In the genomic region with DNA sequence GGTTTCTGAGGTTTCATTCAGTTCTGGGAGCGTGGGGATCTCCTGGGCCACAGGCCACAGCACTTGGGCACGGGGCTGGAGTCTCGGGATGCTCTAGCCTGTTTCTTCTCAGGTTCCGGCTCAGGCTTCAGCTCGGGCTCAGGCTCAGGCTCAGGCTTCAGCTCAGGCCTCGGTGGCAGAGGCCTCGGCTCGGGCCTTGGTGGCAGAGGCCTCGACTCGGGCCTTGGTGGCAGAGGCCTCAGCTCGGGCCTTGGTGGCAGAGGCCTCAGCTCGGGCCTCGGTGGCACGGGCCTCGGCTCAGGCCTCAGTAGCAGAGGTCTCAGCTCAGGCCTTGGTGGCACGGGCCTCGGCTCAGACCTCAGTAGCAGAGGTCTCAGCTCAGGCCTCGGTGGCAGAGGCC, we compare ENCODE assay signal across 27 mouse cellular contexts. TPM values are rescaled to one million over a fixed set of nuclear protein-coding genes. Genes with fewer than 3 reads are reported as not detected.
DNase-seq lines count a peak whose midpoint lies in the region; ATAC-seq lines count a peak whose summit lies in the region.
"Had no signal": no experiment of that assay in that cellular context is flagged by ENCODE, and none has a peak within 500 bp of the region (broad histone marks: within the 10 kb centered on the region; RNA-seq: fewer than 3 reads in every experiment).

No protein-coding gene starts in this region.

- no peak overlapping the region for H3K4me3 ChIP-seq in heart, embryonic 15.5 days
- H3K4me3 ChIP-seq in heart, embryonic 12.5 days: no peak overlapping the region
- H3K4me3 ChIP-seq in kidney, embryonic 15.5 days (replicated peaks): no peak overlapping the region
- no peak overlapping the region for H3K4me3 ChIP-seq in limb, embryonic 10.5 days
- no peak overlapping the region for H3K4me3 ChIP-seq in limb, embryonic 15.5 days
- H3K4me3 ChIP-seq: embryonic facial prominence, embryonic 13.5 days; heart, adult 2 months; hindbrain, embryonic 15.5 days; liver, embryonic 15.5 days; lung, embryonic 15.5 days; midbrain, embryonic 15.5 days; neural tube, embryonic 13.5 days had no signal

- peak overlapping the region; percentile 53; the same call in 1 of the 2 replicates for H3K27ac ChIP-seq in heart, embryonic 15.5 days
- no peak overlapping the region for H3K27ac ChIP-seq in heart, embryonic 12.5 days (ENCODE audit: poor library complexity, severe bottlenecking)
- peak overlapping the region; percentile 41; the same call in 1 of the 2 replicates for H3K27ac ChIP-seq in kidney, embryonic 15.5 days
- H3K27ac ChIP-seq in limb, embryonic 10.5 days: peak overlapping the region; percentile 42; the same call in 1 of the 2 replicates
- peak overlapping the region; percentile 27; the same call in 1 of the 2 replicates for H3K27ac ChIP-seq in limb, embryonic 15.5 days
- H3K27ac ChIP-seq: embryonic facial prominence, embryonic 13.5 days; heart, adult 2 months; hindbrain, embryonic 15.5 days; kidney, postnatal 0 days; liver, embryonic 15.5 days; lung, embryonic 15.5 days; macrophage; midbrain, embryonic 15.5 days; neural tube, embryonic 13.5 days had no signal

- H3K4me2 ChIP-seq in heart, embryonic 15.5 days: no peak overlapping the region
- no peak overlapping the region for H3K4me2 ChIP-seq in heart, embryonic 12.5 days
- no peak overlapping the region for H3K4me2 ChIP-seq in kidney, embryonic 15.5 days
- no peak overlapping the region for H3K4me2 ChIP-seq in limb, embryonic 15.5 days
- H3K4me2 ChIP-seq: embryonic facial prominence, embryonic 13.5 days; hindbrain, embryonic 15.5 days; liver, embryonic 15.5 days; lung, embryonic 15.5 days; midbrain, embryonic 15.5 days; neural tube, embryonic 13.5 days had no signal

- no peak for DNase-seq in kidney, postnatal 10 days
- no peak for DNase-seq in limb, embryonic 10.5 days (ENCODE audit: low spot score)
- DNase-seq in layer of hippocampus, postnatal 25 days (ENCODE audit: extremely low spot score in 1 of 2, low spot score in 1 of 2): no peak
- DNase-seq: adrenal gland, postnatal 10 days; cerebellum, adult 18-20 months; cerebellum, postnatal 14 days; gastrocnemius, postnatal 14 days; heart, adult 2 months; liver; thymus, postnatal 36 days had no signal

- peaks cover 22% of the 10 kb centered on the region for H3K9me3 ChIP-seq in heart, embryonic 15.5 days (replicated peaks)
- H3K9me3 ChIP-seq in heart, embryonic 12.5 days (replicated peaks): peaks cover 37% of the 10 kb centered on the region
- peaks cover 27% of the 10 kb centered on the region for H3K9me3 ChIP-seq in kidney, embryonic 15.5 days (replicated peaks)
- H3K9me3 ChIP-seq in limb, embryonic 10.5 days (replicated peaks): peaks cover 20% of the 10 kb centered on the region
- H3K9me3 ChIP-seq in limb, embryonic 15.5 days: peaks cover 14% of the 10 kb centered on the region
- H3K9me3 ChIP-seq: hindbrain, embryonic 15.5 days; midbrain, embryonic 15.5 days had no signal

- WGBS in heart, embryonic 15.5 days: 96% methylated on average over 18 of the region's 18 CpGs
- 87% methylated on average over 18 of the region's 18 CpGs for WGBS in heart, embryonic 12.5 days
- WGBS in kidney, embryonic 15.5 days: 98% methylated on average over 18 of the region's 18 CpGs
- WGBS in limb, embryonic 10.5 days: 92% methylated on average over 18 of the region's 18 CpGs
- 96% methylated on average over 18 of the region's 18 CpGs for WGBS in limb, embryonic 15.5 days

- H3K36me3 ChIP-seq in heart, embryonic 15.5 days: peaks cover 10% of the 10 kb centered on the region; the same call in 1 of the 2 replicates
- H3K36me3 ChIP-seq in heart, embryonic 12.5 days: peaks cover 29% of the 10 kb centered on the region
- peaks cover 24% of the 10 kb centered on the region for H3K36me3 ChIP-seq in kidney, embryonic 15.5 days
- peaks cover 48% of the 10 kb centered on the region for H3K36me3 ChIP-seq in limb, embryonic 10.5 days
- H3K36me3 ChIP-seq in limb, embryonic 15.5 days: 0 out of 2 replicates have a peak, but pooled peaks cover 21% of the 10 kb centered on the region
- H3K36me3 ChIP-seq: hindbrain, embryonic 15.5 days; liver, embryonic 15.5 days; lung, embryonic 15.5 days; midbrain, embryonic 15.5 days; neural tube, embryonic 13.5 days had no signal

- H3K27me3 ChIP-seq in heart, embryonic 15.5 days: peaks cover 40% of the 10 kb centered on the region
- H3K27me3 ChIP-seq in heart, embryonic 12.5 days (replicated peaks): peaks cover 25% of the 10 kb centered on the region
- peaks cover 44% of the 10 kb centered on the region for H3K27me3 ChIP-seq in kidney, embryonic 15.5 days
- H3K27me3 ChIP-seq in limb, embryonic 10.5 days (ENCODE audit: low read depth, poor library complexity, severe bottlenecking): peaks cover 48% of the 10 kb centered on the region
- peaks cover 43% of the 10 kb centered on the region for H3K27me3 ChIP-seq in limb, embryonic 15.5 days

- H3K4me1 ChIP-seq in heart, embryonic 15.5 days (replicated peaks): peaks cover 14% of the 10 kb centered on the region
- H3K4me1 ChIP-seq in heart, embryonic 12.5 days (replicated peaks): peaks cover 7% of the 10 kb centered on the region; the same call in 1 of the 2 replicates
- peaks cover 22% of the 10 kb centered on the region for H3K4me1 ChIP-seq in kidney, embryonic 15.5 days
- H3K4me1 ChIP-seq in limb, embryonic 10.5 days: peaks cover 36% of the 10 kb centered on the region
- peaks cover 17% of the 10 kb centered on the region for H3K4me1 ChIP-seq in limb, embryonic 15.5 days

- ATAC-seq in heart, embryonic 15.5 days (replicated peaks; ENCODE audit: insufficient number of reproducible peaks, insufficient read depth, low FRiP score, low read depth): no peak
- ATAC-seq in heart, embryonic 12.5 days (ENCODE audit: insufficient number of reproducible peaks, low FRiP score): no peak
- no peak for ATAC-seq in kidney, embryonic 15.5 days (replicated peaks; ENCODE audit: low FRiP score)
- no peak for ATAC-seq in limb, embryonic 15.5 days (ENCODE audit: insufficient number of reproducible peaks, low FRiP score, low TSS enrichment, low read depth)
- ATAC-seq: activated CD4-positive, CD25-positive, alpha-beta regulatory T cell, adult 4 months; midbrain, embryonic 15.5 days had no signal

- no peak overlapping the region for H3K9ac ChIP-seq in heart, embryonic 15.5 days
- H3K9ac ChIP-seq in heart, embryonic 12.5 days: no peak overlapping the region
- H3K9ac ChIP-seq in kidney, embryonic 15.5 days: no peak overlapping the region
- no peak overlapping the region for H3K9ac ChIP-seq in limb, embryonic 15.5 days
- H3K9ac ChIP-seq: embryonic facial prominence, embryonic 13.5 days; hindbrain, embryonic 15.5 days; liver, embryonic 15.5 days; lung, embryonic 15.5 days; midbrain, embryonic 15.5 days; neural tube, embryonic 13.5 days had no signal

RNA-seq across cellular contexts. Expression of gene Igf2, which starts 0.9 kb away (rescaled TPM):
- polyA plus RNA-seq in heart, embryonic 15.5 days (2015; fragmentation: Nextera tagmentation; extraction: Ambion mirVana): 1,178 and 1,276 TPM in 2 replicates
- 1,315 and 1,354 TPM in 2 replicates for polyA plus RNA-seq in heart, embryonic 12.5 days (2016; fragmentation: Nextera tagmentation; extraction: Ambion mirVana)
- 693 and 696 TPM in 2 replicates for polyA plus RNA-seq in kidney, embryonic 15.5 days (2015; fragmentation: Nextera tagmentation; extraction: Ambion mirVana)
- 769 and 872 TPM in 2 replicates for polyA plus RNA-seq in limb, embryonic 10.5 days (2016; fragmentation: Nextera tagmentation; extraction: Ambion mirVana)
- 1,279 and 1,432 TPM in 2 replicates for polyA plus RNA-seq in limb, embryonic 15.5 days (2015; fragmentation: Nextera tagmentation; extraction: Ambion mirVana)
- total RNA-seq in layer of hippocampus, postnatal 25 days (2021): 10 to 100 TPM; 63.1 to 72.7 TPM
- total RNA-seq: MEL had no signal

RNA-seq across cellular contexts. Expression of gene Gm49394, which starts 2.2 kb away (rescaled TPM):
- not detected in 2 replicates for polyA plus RNA-seq in heart, embryonic 15.5 days (2015; fragmentation: Nextera tagmentation; extraction: Ambion mirVana)
- polyA plus RNA-seq in heart, embryonic 12.5 days (2016; fragmentation: Nextera tagmentation; extraction: Ambion mirVana): 0.04 and 0.21 TPM in 2 replicates
- polyA plus RNA-seq in kidney, embryonic 15.5 days (2015; fragmentation: Nextera tagmentation; extraction: Ambion mirVana): not detected in 2 replicates
- polyA plus RNA-seq in limb, embryonic 10.5 days (2016; fragmentation: Nextera tagmentation; extraction: Ambion mirVana): 0.09 and 0.11 TPM in 2 replicates
- 0.31 and 0.82 TPM in 2 replicates for polyA plus RNA-seq in limb, embryonic 15.5 days (2015; fragmentation: Nextera tagmentation; extraction: Ambion mirVana)
- under 1 TPM; 0.34 to 0.56 TPM for total RNA-seq in layer of hippocampus, postnatal 25 days (2021)
- total RNA-seq: heart, adult 2 months; heart, postnatal 10 days; MEL had no signal
- polyA plus RNA-seq: activated CD4-positive, CD25-positive, alpha-beta regulatory T cell, adult 4 months; embryonic facial prominence, embryonic 13.5 days; forebrain, embryonic 16.5 days; heart, adult 2 months; hindbrain, embryonic 15.5 days; kidney, postnatal 0 days; liver, embryonic 15.5 days; macrophage; midbrain, embryonic 15.5 days; neural tube, embryonic 13.5 days; spleen, adult 2 months had no signal
